Mouse (Mus musculus): ENCODE measurements around the gene Epha8.

Epha8 gene

DNA sequence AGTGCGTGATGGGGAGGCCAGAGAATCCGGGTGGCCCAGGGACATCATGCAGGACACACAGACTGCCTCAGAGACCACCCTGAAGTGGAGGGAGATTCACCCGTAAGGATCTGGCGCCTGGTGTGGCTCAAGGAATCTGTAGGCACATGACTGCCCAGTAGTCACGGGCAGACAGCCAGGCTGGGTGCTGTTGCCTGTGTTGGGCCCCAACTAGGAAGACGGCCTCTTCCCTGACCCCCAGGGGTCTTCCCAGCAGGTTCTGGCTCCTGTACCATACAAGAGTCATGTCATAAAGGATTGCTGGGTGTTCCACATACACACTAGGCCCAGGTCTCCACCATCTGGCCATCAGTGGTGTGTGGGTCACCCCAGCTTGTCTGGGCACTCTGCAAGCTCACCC, 2.1 kb downstream of the Epha8 start:
- no peak for DNase-seq (ENCODE audit: low spot score)

DNA sequence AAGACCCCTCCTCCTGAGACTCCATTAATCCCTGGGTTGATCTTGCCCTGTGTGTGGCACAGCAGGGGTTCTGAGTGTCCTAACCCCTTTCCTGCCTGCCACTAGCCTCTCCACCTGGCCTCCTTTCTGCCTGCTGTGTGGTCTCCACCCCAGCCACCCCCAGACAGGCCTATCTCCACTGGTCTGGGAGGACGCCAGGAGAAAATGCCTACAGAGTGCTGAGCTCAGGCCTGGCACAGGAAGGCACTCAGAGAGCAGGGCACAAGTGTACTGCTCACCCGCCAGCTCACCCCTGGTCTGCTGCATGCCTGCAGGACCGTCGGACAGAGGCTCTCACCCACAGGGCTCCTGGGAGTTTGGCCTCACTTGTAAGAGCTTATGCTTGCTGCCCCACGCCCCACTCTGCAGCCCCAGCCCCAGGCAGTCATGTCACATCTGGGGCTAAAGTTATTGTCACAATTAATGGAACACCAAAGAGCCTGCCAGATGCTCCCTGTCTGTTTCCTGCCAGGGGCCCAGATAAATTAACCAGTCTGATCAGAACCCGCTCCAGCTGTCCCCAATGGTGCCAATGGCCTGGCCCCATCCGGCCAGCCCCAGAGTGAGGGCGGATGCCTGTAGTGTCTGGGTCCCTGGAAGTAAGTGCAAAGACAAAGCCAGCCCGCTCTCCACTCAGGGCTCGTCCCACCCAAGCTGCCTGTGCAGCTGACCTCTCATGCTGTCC, 7.2 kb downstream of the Epha8 start:
- no peak for DNase-seq (ENCODE audit: low spot score)

DNA sequence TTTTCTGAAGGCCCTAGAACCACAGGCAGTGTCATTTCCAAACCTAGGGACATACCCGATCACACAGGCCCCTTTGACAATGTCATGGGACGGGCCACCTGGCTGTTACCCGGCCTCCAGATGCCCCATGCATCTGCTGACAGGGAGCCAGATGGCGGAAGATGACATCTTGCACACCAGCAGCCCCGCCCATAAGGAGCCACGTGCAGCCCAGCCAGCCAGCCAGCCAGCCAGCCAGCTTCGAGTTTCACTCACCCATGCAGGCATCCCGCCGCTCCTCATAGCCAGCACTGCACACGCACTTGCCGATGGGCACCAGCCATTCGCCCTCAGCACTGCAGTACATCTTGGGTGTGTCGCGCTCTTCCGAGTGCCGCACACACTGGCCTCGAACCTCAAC, 11.2 kb downstream of the Epha8 start:
- no peak for DNase-seq (ENCODE audit: low spot score)

GRCm38 (mm10) chr4:136944558-136945350, 11.9 kb downstream of the Epha8 start:
- DNase-seq (ENCODE audit: low spot score): no peak

- DNase-seq (ENCODE audit: low spot score): no peak
Measured at GRCm38 (mm10) chr4:136943175-136943574, 13.4 kb downstream of the Epha8 start.

GRCm38 (mm10) chr4:136942761-136943160, 13.9 kb downstream of the Epha8 start:
- DNase-seq (ENCODE audit: low spot score): no peak

- no peak for DNase-seq (ENCODE audit: low spot score)
Measured at GRCm38 (mm10) chr4:136937935-136938334, 18.7 kb downstream of the Epha8 start.

- DNase-seq (ENCODE audit: low spot score): no peak
Measured at GRCm38 (mm10) chr4:136937344-136937743, 19.3 kb downstream of the Epha8 start.

- no peak for DNase-seq (ENCODE audit: low spot score)
Measured at GRCm38 (mm10) chr4:136934746-136935613, 21.6 kb downstream of the Epha8 start.

- DNase-seq (ENCODE audit: low spot score): no peak
Measured at GRCm38 (mm10) chr4:136930474-136930873, 26.1 kb downstream of the Epha8 start.

GRCm38 (mm10) chr4:136928928-136929327, 27.7 kb downstream of the Epha8 start:
- DNase-seq (ENCODE audit: low spot score): no peak

GRCm38 (mm10) chr4:136925804-136926203, 30.8 kb downstream of the Epha8 start:
- no peak for DNase-seq (ENCODE audit: low spot score)

DNA sequence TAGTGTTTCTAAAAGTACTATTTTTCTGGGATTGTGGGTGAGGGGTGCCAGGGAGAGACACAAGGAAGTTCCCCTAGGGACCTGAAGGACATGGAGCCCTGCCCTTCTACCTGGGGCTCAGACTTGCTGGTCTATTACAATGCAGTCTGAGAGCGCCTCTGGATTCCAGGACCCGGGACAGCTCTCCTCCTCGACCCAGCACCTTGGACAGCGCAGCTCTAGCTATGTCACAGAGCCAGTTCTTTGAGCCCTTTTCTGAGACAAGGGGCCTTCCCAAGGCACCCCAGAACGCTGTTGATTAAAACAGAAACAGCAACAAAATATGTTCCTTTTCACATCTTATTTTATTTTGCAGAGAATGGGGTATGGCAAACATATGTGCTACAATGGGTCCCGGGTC, 32.1 kb downstream of the Epha8 start:
- no peak for DNase-seq (ENCODE audit: low spot score)

DNA sequence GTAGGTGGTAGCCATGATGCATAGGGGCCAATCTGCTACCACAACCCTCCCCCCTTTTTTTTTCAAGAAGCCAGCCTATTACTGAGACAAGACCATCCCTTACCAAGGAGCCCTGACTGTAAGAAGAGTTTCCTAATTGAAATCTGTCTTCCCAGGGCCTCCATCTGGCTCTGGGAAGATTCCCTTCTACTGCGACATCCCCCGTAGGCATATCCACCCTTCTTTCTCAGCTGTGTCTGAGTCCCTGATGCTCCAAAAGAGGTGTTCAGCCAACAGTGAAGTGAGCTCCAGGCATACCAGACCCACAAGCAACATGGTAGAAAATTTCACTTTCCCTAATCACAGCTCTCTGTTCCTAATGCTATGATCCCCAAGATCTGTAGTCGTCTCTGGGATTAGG, 37.1 kb downstream of the Epha8 start:
- DNase-seq (ENCODE audit: low spot score): no peak

DNA sequence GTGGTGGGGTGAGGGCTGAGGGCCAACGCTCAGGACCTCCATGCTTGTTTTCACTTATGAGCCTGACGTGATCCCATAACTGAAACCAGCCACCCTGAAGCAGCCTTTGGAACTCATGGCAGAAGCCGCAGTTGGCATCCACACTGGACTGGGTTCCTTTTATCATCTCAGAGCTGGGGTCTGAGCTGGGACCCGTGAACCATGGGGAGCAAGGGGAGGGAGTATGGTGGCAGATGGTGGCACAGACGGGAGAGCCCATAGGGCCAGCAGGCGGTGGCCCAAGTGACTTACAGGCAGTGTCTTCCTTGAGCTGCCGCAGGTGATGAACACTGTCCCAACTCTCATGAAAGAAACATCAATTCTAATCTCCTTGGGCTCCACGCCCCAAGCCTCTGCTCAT, 37.8 kb downstream of the Epha8 start:
- no peak for DNase-seq (ENCODE audit: low spot score)

GRCm38 (mm10) chr4:136917165-136917524, 39.5 kb downstream of the Epha8 start:
- no peak for DNase-seq (ENCODE audit: low spot score)

GRCm38 (mm10) chr4:136916359-136917164, 40.1 kb downstream of the Epha8 start:
- DNase-seq (ENCODE audit: low spot score): no peak

GRCm38 (mm10) chr4:136912841-136913240, 43.8 kb downstream of the Epha8 start:
- no peak for DNase-seq (ENCODE audit: low spot score)

DNA sequence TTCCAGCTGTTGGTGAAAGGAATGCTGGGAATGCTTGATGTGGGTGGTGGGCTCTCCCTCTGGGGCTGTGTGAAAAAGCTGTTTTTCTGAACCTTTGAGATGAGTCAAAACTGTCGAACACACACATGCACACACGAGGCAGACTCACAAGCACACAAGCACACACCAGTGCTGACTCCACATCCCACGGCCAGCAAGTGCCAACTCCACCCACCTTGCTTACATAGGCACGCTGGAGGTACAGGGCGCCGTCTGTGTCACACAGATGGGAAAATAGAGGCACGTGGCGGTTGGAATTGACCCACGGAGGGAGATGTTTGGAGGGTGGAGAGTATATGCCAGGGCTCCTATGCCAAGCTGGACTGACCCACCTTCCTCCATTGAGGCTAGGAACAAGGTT, 44.8 kb downstream of the Epha8 start:
- no peak for DNase-seq (ENCODE audit: low spot score)

DNA sequence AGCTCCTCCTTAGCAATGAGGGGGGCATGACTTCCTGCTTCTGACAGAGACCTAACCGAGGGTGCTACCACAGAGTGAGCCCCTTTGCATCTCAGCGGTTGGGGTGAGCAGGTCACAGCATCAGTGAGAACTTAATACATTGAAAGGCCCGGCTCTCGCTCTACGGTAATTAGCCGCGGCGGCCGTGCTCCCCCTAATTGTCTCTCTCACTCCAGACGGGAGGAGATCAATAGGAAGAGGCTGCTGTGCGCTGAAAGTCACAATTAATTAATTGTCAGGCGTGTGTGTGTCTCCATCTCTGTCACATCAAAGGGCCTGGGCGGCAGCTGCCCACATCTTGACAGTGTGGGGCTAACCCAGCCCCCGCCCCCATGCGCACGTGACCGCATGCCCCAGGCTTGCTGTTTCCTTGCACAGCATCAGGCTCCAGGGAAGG, 45.4 kb downstream of the Epha8 start:
- DNase-seq (ENCODE audit: low spot score): no peak

GRCm38 (mm10) chr4:136907809-136908208, 48.8 kb downstream of the Epha8 start:
- no peak for DNase-seq (ENCODE audit: low spot score)

DNA sequence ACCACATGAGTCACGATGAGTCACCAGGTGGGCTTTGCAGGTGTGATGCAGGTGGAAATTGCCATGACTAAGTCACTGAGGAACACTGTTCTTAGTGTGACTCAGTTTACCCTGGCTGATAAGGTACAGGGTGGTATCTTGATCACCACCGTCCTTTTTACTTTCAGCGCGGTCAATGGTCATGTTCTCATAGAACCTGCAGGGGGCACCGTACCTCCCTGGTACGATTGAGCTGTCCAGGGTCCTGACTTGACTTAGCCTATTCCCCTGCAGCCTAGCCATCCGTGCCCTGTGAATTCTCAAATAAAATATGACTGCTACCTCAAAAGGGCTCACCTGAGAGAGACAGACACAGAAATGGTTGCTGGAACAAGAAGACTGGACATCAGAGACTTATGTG, 49.6 kb downstream of the Epha8 start:
- DNase-seq (ENCODE audit: low spot score): no peak
